Mouse (Mus musculus): ENCODE measurements around the gene Trafd1. TPM values are rescaled to one million over a fixed set of nuclear protein-coding genes. Genes with fewer than 3 reads are reported as not detected.

Trafd1 gene
- total RNA-seq (2023), result 100 to 1,000 TPM; 120 to 127 TPM

DNA sequence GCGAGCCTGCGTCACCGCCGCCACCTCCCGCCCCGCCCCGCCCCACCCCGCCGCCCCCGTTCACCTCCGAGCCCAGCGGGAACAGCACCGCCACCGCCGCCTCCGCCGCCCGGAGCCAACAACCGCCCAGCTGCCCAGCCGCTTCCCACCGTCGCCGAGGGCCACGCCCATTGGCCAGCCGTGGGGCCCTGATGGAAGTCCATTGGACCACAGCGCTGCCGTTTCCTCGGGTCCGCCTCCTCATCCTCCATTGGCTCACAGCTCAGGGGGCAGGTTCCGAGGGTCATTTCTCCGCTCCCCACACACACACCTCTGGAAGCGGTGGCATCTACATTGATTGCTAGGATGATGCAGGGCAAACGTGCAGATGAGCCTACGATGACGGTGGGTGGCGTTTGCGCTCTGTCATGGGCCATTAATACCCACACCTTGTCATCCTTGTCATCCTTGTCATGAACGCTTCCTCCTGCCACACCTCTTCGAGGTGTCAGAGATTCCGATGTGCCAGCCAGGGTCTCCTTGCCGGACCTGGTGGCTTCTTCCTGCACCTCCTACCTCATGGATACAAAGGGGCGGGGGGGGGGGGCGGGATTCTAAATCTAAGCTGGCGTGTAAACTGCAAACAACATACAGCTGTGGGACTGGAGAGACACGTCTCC lies at the start of gene Trafd1:
TSS of gene Trafd1 (minus strand) at position 172 of the 659 bp plus-strand sequence.

DNA sequence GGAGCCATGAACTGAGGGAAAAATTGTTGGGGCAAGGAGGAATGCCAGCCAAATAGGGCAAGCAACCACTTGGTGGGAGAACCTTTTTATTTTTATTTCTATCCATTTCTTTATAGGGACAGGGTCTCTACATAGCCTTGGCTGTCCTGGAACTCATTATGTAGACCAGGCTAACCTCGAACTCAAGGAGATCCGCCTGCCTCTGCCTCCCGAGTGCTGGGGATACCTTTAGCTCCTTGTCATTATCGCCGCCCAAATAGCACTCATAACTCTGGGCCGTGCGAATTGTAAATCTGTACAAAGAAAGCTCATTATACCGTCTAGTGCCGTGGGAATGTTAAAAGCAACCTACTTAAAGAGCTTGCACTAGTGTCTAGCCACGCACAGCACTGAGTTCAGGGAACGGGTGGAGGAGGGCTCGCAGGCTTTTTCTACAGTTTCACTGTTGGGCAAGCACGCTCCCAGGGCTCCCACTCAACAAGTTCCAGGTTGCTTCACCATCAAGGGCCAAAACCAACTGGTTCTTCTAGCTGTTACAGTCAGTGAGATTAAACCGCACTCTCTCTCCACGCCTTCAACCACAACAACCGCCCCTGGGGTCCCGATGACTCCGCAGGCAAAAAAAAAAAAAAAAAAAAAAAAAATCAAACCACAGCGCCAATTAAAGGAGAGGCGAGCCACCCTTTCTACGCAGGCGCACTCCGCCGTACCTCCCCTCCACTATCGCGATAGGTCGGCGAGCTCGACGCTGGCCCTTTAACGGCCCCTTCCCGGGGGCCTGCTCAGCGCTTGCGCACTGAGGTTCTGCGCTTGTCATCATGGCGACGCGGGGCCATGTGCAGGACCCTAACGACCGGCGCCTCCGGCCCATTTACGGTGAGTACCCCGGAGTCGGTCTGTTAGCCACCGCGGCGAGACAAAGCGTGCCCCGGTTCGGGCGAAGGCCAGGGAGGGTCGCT lies 12.0 kb upstream of the Trafd1 start, which contains the start of gene Naa25:
TSS of gene Naa25 (plus strand) at position 750 of the 959 bp plus-strand sequence.

Other genes with a start within 250 kb of the Trafd1 start
- 10 to 100 TPM; 34.8 to 36.0 TPM for gene Ptpn11, start 194.2 kb downstream of the Trafd1 start, total RNA-seq (2023)
- 100 to 1,000 TPM; 614 to 668 TPM for gene Rpl6, start 181.2 kb downstream of the Trafd1 start, total RNA-seq (2023)
- gene Hectd4, start 165.4 kb downstream of the Trafd1 start, total RNA-seq (2023), result 10 to 100 TPM; 30.0 to 35.3 TPM
- gene Naa25, start 12.3 kb upstream of the Trafd1 start, total RNA-seq (2023), result 10 to 100 TPM; 11.1 to 12.8 TPM
- gene Tmem116, start 66.3 kb upstream of the Trafd1 start, total RNA-seq (2023), result 1 to 10 TPM in 1 of 2 experiments, not detected in 1; 1.0 TPM
- gene Erp29, start 66.9 kb upstream of the Trafd1 start, total RNA-seq (2023), result 100 to 1,000 TPM; 140 to 185 TPM
- gene Adam1b, start 117.8 kb upstream of the Trafd1 start, total RNA-seq (2023), result not detected
- 1 to 10 TPM; 2.6 to 2.7 TPM for gene Adam1a, start 159.8 kb upstream of the Trafd1 start, total RNA-seq (2023)
- gene Gm42878, start 159.8 kb upstream of the Trafd1 start, total RNA-seq (2023), result not detected
- 10 to 100 TPM; 64.2 to 77.4 TPM for gene Mapkapk5, start 160.3 kb upstream of the Trafd1 start, total RNA-seq (2023)
- 100 to 1,000 TPM; 857 to 999 TPM for gene Aldh2, start 208.2 kb upstream of the Trafd1 start, total RNA-seq (2023)
- 1 to 10 TPM; 4.3 to 4.9 TPM for gene Acad12, start 233.3 kb upstream of the Trafd1 start, total RNA-seq (2023)

All from neutrophil, adult 59 days (primary cell).